Mouse (Mus musculus) embryonic fibroblast, embryonic 13.5 days (primary cell): ENCODE results near the gene Gm16513. TPM values are rescaled to one million over a fixed set of nuclear protein-coding genes. Genes with fewer than 3 reads are reported as not detected.
"Not testable (repeated sequence)": the region's sequence is repeated elsewhere in the genome, so short reads cannot be mapped to it uniquely, and the experiment has no call there.

Source experiments
- H3K27ac ChIP-seq: 2 replicates; pipeline ENCODE4 v1.5.1; 2012; ENCODE audit warnings: low read length, control low read depth, inconsistent platforms; ENCODE audit not compliant: insufficient read depth
- H3K4me1 ChIP-seq: 2 replicates; pipeline ENCODE4 v1.6.1; 2011; ENCODE audit warnings: low read length; ENCODE audit not compliant: control insufficient read depth, insufficient read depth
- H3K4me3 ChIP-seq: 2 replicates; pipeline ENCODE4 v1.5.1; 2011; ENCODE audit warnings: mild to moderate bottlenecking, control low read depth, low read length; ENCODE audit not compliant: insufficient read depth
- polyA plus RNA-seq: library from polyadenylated mRNA; stranded (reverse); fragments of >200 nt; gene quantifications from 2 replicates; pipeline ENCODE4 v1.2.4, GENCODE M21; 2011; ENCODE audit warnings: low read depth; ENCODE audit not compliant: missing spikeins, insufficient read length

Gene Gm16513
- not detected in 2 replicates for polyA plus RNA-seq

DNA sequence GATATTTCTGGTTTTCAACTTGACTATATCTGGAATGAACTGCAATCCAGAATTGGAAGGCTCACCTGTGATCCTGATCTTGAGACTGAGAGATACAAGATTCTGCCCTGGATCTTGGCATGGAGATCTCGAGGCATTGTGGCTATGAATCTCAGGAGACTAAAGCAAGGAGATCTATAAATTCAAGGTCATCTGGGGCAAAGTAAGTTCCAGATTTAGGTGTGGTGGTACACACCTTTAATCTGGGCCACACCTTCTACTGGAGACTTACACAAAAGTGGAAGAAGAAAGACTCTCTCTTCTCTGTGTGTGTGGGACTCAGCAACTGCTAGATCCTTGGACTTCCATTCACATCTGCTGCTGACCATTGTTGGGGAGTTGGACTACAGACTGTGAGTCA, at the start of gene Gm16513:
TSS of gene Gm16513 (plus strand) at position 301 of the 400 bp plus-strand sequence.
- not testable (repeated sequence) for H3K4me3 ChIP-seq, H3K27ac ChIP-seq, H3K4me1 ChIP-seq

Other genes starting within 250 kb of the Gm16513 start
- gene Gm6367, start 194.0 kb upstream of the Gm16513 start, polyA plus RNA-seq, result not detected in 2 replicates
- gene Gm7942, start 75.7 kb upstream of the Gm16513 start, polyA plus RNA-seq, result not detected in 2 replicates
- gene Gm10424, start 90.1 kb downstream of the Gm16513 start, polyA plus RNA-seq, result not detected in 2 replicates
- gene Gm3259, start 123.3 kb downstream of the Gm16513 start, polyA plus RNA-seq, result not detected in 2 replicates